Mouse (Mus musculus): ENCODE measurements around the gene Speg. TPM values are rescaled to one million over a fixed set of nuclear protein-coding genes. Genes with fewer than 3 reads are reported as not detected.

The Speg gene
- polyA plus RNA-seq, 1 experiment from 2014 or later: 9.4 TPM

DNA sequence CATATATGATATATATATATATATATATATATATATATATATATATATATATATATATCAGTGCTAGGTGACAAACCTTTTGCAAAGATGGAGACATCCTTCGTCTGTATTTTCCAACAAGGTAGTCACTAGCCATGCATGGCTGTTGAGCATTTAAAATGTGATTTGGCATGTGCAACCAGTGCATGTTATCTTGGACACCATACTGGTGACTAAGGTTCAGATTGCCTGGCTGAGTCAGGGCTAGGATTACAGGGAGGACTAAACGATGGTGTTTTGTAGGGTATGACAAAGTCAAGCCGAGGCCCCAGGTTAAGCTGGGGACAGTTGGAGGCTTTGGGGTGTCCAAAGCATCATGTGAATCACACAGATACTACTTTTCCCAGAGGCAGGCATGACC, 80.3 kb downstream of the Speg start:
- Histone ChIP-seq H3K9me3 (replicated peaks) (no peaks in the 10 kb centered on the region), H3K36me3 (replicated peaks) (no peaks in the 10 kb centered on the region), H3K27me3 (peaks cover 100% of the 10 kb centered on the region), H3K27ac (replicated peaks) (no peak overlapping the region), H3K9ac (no peak overlapping the region), H3K4me1 (replicated peaks) (peaks cover 38% of the 10 kb centered on the region), H3K4me3 (replicated peaks) (no peak overlapping the region), H3K4me2 (no peak overlapping the region)
- WGBS (ENCODE audit: insufficient replicate concordance): 32% methylated on average over 3 of the region's 3 CpGs
- ATAC-seq (ENCODE audit: insufficient read depth): no peak

DNA sequence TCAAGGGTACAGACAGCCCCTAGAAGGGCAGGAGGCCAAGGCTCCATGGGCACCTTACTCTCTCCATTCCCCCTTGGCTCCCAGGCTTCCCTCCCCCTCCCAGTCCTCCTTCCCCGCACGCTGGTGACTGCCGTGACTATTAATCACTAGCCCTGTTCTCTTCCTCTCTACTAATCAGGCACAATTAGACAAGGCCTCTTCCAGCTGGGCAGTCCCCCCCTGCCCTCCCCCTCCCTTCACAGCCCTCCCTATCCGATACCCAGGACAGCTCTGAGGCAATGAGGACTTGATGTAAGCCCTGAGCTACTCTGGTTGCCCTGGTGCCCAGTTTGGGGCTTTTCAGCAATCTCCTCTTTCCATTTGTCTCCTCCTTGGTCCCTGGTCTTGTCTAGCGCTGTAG, 80.9 kb downstream of the Speg start:
- WGBS (ENCODE audit: insufficient replicate concordance): 24% methylated on average over 5 of the region's 5 CpGs
- peaks cover 96% of the 10 kb centered on the region for H3K27me3 ChIP-seq

DNA sequence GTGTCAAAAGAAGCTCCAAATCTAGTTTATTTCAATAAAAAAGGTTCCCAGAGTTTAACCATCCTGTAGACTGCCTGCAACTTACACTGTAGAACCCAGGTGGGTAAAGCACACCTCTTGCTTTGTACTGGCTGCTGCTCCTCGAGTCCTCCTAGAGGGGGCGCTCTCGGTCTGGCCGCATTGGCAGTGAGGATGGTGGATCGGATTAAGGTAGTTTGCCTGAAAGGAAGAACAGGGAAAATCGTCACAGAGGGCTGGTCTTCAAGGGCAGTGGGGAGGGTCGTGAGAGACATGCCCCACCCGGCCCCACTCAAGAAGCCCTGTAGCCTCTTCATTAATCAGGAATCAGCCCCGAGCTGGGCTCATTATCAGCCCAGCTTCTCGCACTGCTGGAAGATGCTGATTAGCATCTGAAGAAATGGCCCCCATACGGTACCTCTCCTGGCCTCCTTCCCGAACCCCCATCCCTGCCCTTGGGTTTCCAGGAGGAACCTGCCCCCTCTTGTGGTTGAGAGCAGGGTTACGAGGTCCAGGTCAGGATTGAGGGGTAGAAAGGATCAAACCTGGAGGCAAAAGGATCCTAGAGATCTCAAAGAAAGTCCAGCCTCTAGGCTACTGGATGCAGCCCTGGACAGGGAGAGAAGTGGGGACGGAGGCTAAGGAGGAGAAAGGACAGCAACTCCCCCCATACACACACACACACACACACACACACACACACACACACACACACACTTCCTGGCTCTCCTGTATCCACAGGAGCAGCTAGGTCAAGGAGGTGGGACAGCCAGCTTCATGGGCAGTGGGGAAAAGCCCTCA, 81.9 kb downstream of the Speg start:
- 5% methylated on average over 14 of the region's 14 CpGs for whole genome bisulfite sequencing (ENCODE audit: insufficient replicate concordance)
- H3K27me3 ChIP-seq: peaks cover 86% of the 10 kb centered on the region

More for the DNA sequence above, 80.9 kb downstream of the Speg start:
- Histone ChIP-seq H3K4me1 (replicated peaks) (peaks cover 33% of the 10 kb centered on the region), H3K36me3 (replicated peaks) (no peaks in the 10 kb centered on the region), H3K9ac (no peak overlapping the region), H3K27ac (replicated peaks) (no peak overlapping the region), H3K4me2 (no peak overlapping the region), H3K4me3 (replicated peaks) (no peak overlapping the region), H3K9me3 (replicated peaks) (no peaks in the 10 kb centered on the region)
- ATAC-seq (ENCODE audit: insufficient read depth): no peak

DNA sequence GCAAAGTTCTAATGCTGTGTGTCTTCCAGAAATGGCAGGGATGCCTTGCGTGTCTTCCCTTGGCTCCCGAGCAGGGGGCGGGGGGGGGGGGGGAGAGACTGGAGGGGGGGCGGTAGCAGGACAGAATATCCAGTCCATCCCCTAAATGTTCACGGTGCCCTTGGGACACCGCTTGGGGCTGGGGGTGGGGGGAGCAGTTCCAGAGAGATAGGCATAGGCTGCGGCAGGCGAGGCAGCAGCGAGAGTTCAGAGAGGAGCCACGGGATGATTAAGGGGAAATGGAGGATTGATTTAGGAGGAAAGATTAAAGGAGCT, 82.6 kb downstream of the Speg start:
- Histone ChIP-seq H3K4me3 (replicated peaks) (no peak overlapping the region), H3K4me2 (peak overlapping the region; percentile 60), H3K36me3 (replicated peaks) (no peaks in the 10 kb centered on the region), H3K27me3 (peaks cover 79% of the 10 kb centered on the region), H3K9ac (no peak overlapping the region), H3K9me3 (replicated peaks) (no peaks in the 10 kb centered on the region), H3K27ac (replicated peaks) (no peak overlapping the region), H3K4me1 (replicated peaks) (peaks cover 37% of the 10 kb centered on the region)
- no peak for ATAC-seq (ENCODE audit: insufficient read depth)
- under 1% methylated on average over 10 of the region's 10 CpGs for WGBS (ENCODE audit: insufficient replicate concordance)

More for the DNA sequence above, 81.9 kb downstream of the Speg start:
- Histone ChIP-seq H3K36me3 (replicated peaks) (no peaks in the 10 kb centered on the region), H3K4me2 (no peak overlapping the region), H3K9me3 (replicated peaks) (no peaks in the 10 kb centered on the region), H3K4me1 (replicated peaks) (peaks cover 30% of the 10 kb centered on the region), H3K27ac (replicated peaks) (no peak overlapping the region), H3K4me3 (replicated peaks) (no peak overlapping the region), H3K9ac (no peak overlapping the region)
- no peak for ATAC-seq (ENCODE audit: insufficient read depth)

DNA sequence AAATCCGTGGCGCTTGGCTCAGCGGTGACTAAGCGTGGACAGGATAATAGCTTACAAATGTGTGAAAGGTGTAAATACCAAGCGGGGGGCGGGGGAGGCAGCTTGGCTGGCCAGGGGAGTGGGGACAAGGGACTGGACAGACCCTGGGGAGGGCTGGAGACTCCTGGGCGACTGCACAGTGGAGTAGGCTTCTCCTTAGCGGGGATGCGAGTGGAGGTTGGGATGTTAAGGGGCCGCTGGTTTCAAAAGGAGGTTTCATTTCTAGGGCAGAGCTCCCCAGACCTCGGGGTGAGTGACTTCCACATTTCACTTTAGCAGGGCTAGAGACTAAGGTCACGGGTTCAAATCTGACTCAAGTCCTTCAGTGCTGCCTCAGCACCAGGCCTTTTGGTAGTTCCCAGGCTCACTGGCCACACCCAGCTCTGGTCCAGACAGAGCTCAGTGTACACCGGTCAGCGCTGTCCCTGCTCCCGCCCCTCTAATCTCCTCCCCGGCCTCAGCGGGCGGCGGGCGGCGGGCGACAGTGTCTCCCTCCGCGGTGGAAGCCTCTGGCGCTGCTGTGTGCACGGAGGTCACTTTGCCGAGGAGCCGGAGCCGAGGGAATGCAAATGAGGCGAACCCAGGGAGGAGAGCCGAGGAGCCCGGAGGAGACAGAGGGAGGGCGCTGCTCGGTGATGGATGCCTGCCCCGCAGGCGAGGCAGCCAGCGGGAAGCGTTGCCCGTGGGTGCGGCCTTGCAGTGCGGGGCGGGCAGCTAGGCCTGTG, 83.1 kb downstream of the Speg start:
- 3% methylated on average over 42 of the region's 42 CpGs for WGBS (ENCODE audit: insufficient replicate concordance)
- Histone ChIP-seq H3K9ac (no peak overlapping the region), H3K4me2 (peak overlapping the region; percentile 60), H3K36me3 (replicated peaks) (no peaks in the 10 kb centered on the region), H3K4me3 (replicated peaks) (peak overlapping the region; percentile 32), H3K27ac (replicated peaks) (no peak overlapping the region), H3K9me3 (replicated peaks) (no peaks in the 10 kb centered on the region), H3K27me3 (peaks cover 73% of the 10 kb centered on the region), H3K4me1 (replicated peaks) (peaks cover 43% of the 10 kb centered on the region)
- ATAC-seq (ENCODE audit: insufficient read depth): no peak

DNA sequence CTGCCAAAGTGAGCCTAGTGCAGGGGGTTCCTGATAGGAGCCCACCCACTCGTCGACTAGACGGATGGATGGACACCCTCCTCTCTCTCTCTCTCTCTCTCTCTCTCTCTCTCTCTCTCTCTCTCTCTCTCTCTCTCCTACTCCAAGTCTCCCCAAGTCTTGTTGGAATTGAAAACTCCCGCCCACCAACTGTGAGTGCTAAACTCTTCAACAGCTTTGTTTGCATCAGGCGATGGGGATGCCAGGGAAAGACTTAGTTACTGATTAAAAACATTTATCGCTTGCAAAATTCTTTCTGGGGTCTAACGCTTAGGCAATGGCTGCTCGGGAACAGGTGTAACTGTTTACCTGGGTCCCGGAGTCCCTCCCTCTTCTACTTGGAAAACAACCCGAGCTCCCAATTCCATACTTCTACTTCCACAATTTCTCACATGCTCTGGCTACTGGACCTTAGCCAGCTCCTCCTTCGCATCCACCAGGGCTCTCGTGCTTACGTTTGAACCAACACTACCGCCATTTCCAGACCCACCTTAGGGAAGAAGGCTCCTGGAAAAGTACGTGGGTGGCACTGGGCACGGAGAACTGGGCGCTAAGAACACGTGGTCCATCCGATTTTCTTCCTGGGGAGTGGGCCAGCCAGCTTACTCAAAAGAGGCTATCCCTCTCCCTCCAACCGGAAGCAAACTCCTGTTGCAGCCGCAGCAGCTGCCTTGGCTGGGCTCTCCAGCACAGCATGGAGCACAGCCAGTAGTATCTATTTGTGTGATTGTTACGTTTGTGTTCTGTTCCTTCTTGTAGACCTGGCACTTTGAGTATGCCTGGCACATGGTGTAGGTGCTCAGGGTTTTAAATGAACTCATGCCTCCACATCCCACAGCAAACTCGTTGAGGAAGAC, 83.9 kb downstream of the Speg start:
- H3K27me3 ChIP-seq: peaks cover 73% of the 10 kb centered on the region
- ATAC-seq (ENCODE audit: insufficient read depth): no peak
- 10% methylated on average over 23 of the region's 23 CpGs for WGBS (ENCODE audit: insufficient replicate concordance)
- H3K9me3 ChIP-seq (replicated peaks): no peaks in the 10 kb centered on the region
- peak overlapping the region; percentile 60 for H3K4me2 ChIP-seq
- no peaks in the 10 kb centered on the region for H3K36me3 ChIP-seq (replicated peaks)
- H3K4me1 ChIP-seq (replicated peaks): peaks cover 51% of the 10 kb centered on the region
- no peak overlapping the region for H3K9ac ChIP-seq
- H3K27ac ChIP-seq (replicated peaks): no peak overlapping the region
- peak overlapping the region; percentile 32 for H3K4me3 ChIP-seq (replicated peaks)

DNA sequence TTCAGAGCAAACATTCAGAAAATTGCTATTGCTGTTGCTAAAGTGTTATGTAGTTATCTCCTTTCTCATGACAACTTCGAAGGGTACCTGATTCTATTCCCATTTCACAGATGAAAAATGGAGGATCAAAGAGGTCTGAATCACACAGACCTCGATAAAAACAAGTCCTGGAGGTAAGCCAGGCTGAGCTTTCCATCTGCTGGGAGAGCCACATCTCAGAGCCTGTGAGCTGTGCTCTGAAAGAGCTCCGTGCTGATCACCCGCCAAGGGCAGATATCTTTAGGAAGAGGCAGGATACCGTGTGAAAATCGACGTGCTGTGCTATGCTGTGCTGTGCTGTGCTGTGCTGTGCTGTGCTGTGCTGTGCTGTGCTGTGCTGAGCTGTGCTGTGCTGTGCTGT, 85.2 kb downstream of the Speg start:
- Histone ChIP-seq H3K4me3 (replicated peaks) (no peak overlapping the region), H3K9ac (no peak overlapping the region), H3K27ac (replicated peaks) (no peak overlapping the region), H3K4me2 (no peak overlapping the region), H3K4me1 (replicated peaks) (peaks cover 64% of the 10 kb centered on the region), H3K9me3 (replicated peaks) (no peaks in the 10 kb centered on the region), H3K36me3 (replicated peaks) (no peaks in the 10 kb centered on the region), H3K27me3 (peaks cover 73% of the 10 kb centered on the region)
- WGBS (ENCODE audit: insufficient replicate concordance): 52% methylated on average over 7 of the region's 7 CpGs
- no peak for ATAC-seq (ENCODE audit: insufficient read depth)

DNA sequence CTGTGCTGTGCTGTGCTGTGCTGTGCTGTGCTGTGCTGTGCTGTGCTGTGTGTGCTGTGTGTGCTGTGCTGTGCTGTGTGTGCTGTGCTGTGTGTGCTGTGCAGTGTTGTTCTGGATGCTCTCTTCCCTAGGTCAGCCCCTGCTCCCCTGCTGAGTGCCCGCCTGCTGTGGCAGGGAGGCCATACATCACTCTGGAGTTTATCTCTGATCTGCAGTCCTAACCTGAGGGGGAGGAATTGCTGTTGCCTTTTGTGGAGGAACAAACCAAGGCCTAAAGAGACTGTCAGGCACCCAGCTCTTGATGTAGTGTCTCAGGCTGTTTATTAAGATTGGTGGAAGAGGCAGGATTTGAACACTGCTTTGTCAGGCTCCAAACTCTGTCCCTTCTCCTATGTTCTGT, 87.5 kb downstream of the Speg start:
- Histone ChIP-seq H3K27me3 (peaks cover 70% of the 10 kb centered on the region), H3K9me3 (replicated peaks) (no peaks in the 10 kb centered on the region), H3K36me3 (replicated peaks) (no peaks in the 10 kb centered on the region), H3K27ac (replicated peaks) (peak overlapping the region; percentile 70), H3K9ac (no peak overlapping the region), H3K4me2 (peak overlapping the region; percentile 64), H3K4me1 (replicated peaks) (peaks cover 61% of the 10 kb centered on the region), H3K4me3 (replicated peaks) (no peak overlapping the region)
- 22% methylated on average over 1 of the region's 1 CpGs for WGBS (ENCODE audit: insufficient replicate concordance)
- peak; percentile 78 for ATAC-seq (ENCODE audit: insufficient read depth)

DNA sequence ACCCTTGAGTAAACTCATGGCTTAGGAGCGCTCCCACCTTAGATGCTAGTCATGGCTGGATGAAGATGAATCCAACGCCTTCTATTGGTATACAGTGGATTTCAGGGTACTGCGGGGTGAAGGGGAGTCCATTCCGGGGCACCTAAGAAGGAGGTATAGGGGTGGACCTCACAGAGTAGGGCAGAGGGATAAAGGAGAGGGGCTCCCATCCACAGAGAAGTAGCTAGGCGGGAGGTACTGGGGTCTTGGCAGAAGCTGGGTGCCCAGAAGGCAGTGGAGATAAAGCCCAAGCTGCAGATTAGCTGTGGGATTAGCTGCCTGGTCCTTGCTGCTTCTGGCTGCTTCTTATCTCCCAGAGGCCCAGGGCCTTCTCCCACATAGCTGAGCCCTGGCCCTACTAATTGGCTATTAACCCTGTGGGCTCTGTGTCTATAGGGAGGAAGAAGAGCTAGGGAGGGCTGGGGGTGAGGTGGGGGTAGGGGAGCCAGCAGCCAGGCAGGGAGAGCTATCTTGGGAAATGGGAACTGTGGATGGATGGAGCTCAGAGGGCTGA, 88.6 kb downstream of the Speg start:
- ATAC-seq (ENCODE audit: insufficient read depth): peak; percentile 81
- peak overlapping the region; percentile 32 for H3K4me3 ChIP-seq (replicated peaks)

DNA sequence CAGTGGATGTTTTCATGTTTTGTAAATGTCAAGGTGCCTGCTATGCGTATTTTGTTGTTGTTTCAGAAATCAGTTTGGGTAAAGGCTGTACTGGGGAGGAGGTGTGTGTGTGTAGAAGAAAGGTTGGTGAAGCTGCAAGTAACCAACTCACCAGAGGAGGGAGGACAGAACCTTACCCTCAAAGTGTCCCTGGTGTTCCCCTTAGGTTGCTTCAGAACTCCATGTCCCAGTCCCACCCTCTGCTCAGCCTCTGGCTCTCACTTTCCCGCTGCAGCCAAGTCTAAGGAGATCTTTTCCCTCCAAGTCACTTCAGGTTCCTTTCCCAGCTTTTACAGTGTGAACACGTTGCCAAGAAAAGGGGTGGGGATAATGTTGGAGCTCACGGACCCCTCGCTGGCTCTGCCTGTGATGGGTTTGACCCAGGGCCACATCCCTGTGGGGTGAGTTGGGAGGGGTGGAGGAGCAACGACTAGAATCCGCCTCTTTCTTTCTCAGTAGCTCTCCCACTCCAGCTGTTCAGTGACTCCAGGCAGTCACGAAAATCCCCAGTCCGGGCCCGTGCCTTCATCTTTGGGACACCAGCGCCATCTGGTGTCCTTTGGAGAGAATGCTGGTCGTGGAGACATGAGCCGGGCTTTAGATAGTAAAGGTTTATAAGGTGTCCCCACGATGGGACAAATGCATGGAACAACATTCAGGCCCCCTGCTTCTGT, 92.3 kb downstream of the Speg start:
- Histone ChIP-seq H3K4me3 (replicated peaks) (no peak overlapping the region), H3K9me3 (replicated peaks) (no peaks in the 10 kb centered on the region), H3K4me2 (no peak overlapping the region), H3K9ac (no peak overlapping the region), H3K27me3 (peaks cover 85% of the 10 kb centered on the region), H3K4me1 (replicated peaks) (peaks cover 37% of the 10 kb centered on the region), H3K27ac (replicated peaks) (no peak overlapping the region), H3K36me3 (replicated peaks) (no peaks in the 10 kb centered on the region)
- no peak for ATAC-seq (ENCODE audit: insufficient read depth)
- WGBS (ENCODE audit: insufficient replicate concordance): 7% methylated on average over 14 of the region's 14 CpGs

More for the DNA sequence above, 88.6 kb downstream of the Speg start:
- Histone ChIP-seq H3K4me1 (replicated peaks) (peaks cover 50% of the 10 kb centered on the region), H3K27ac (replicated peaks) (peak overlapping the region; percentile 70), H3K4me2 (peak overlapping the region; percentile 64), H3K9me3 (replicated peaks) (no peaks in the 10 kb centered on the region), H3K36me3 (replicated peaks) (no peaks in the 10 kb centered on the region), H3K9ac (0 out of 2 replicates have a peak overlapping the region, but pooled peaks have one; percentile 21), H3K27me3 (peaks cover 70% of the 10 kb centered on the region)
- 34% methylated on average over 5 of the region's 5 CpGs for WGBS (ENCODE audit: insufficient replicate concordance)
